Mouse (Mus musculus) liver, adult 2 months (tissue): ENCODE data around the gene Nod1.

Source experiments
- CTCF ChIP-seq: fragments of 200-500 bp; IDR thresholded peaks from 2 replicates; pipeline ENCODE4 v1.5.1; 2011; ENCODE audit warnings: low read depth, low read length, control low read depth
- POLR2A ChIP-seq: fragments of 200-500 bp; IDR thresholded peaks from 2 replicates; pipeline ENCODE4 v1.6.1; 2011; ENCODE audit warnings: low read length, control low read depth; ENCODE audit not compliant: insufficient read depth; ENCODE audit errors: extremely low read depth

GRCm38 (mm10) chr6:54886195-54886594, 86.2 kb downstream of the Nod1 start:
- no peak for TF ChIP-seq CTCF
- no peak for TF ChIP-seq POLR2A
